Mouse (Mus musculus) monocyte, adult 59 days (primary cell): ENCODE results near the gene Rpl23. TPM values are rescaled to one million over a fixed set of nuclear protein-coding genes. Genes with fewer than 3 reads are reported as not detected.

Experiments
- total RNA-seq, 2 experiments: library from RNA; stranded (reverse); gene quantifications; one replicate each; pipeline ENCODE4 v1.2.4; 2023

Rpl23 gene
- 1,000 to 10,000 TPM; 1,105 to 1,260 TPM for total RNA-seq

DNA sequence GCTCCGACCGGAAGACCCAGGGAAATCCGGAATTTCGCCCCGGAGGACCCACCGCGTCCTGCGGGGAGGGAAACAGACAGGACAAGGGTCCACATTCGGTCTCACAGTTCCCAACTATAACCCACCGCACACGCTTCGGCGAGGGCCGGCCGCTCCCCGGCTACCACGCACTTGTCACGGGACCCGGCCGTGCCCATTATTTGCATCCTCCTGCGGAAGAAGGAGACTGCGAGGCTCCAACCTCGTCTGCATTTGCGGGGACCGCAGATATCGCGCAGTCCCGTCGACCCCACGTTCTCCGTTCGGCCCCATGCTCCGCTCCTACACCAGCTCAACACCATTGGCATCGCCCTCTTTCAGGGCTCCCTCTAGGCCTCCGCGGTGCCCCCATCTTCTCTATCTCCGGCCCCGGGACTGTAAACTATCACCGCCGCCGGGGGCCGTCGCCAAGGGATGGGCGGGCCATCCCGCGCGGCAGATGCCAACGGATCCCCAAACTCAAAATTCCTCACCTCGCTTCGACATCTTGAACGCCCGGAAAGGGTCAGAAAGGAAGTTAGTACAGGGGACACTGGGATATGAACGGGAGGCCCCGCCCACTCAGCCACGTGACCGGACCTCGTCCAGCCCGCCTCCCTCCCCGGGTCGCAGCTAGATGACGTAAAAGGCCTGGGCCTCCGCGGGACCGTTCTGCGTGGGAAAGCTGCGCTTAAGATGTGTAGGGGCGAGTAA lies at the start of gene Rpl23:
TSS of gene Rpl23 (minus strand) at position 606 of the 732 bp plus-strand sequence.

DNA sequence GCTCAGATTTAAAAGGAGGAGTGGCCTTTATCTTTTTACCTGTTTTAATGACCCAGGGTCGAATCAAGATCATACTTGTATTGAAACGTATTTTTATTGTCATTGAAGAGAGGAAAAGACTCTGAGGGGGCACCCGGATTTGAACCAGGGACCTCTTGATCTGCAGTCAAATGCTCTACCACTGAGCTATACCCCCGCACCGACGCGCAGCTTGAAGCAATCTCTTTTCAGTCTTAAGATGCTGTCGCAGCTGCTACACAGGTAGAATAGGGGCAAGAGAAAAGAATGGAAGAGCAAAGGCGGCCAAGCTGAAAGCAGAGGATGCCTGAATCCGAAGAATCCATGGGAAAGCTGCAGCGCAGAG lies 16.5 kb upstream of the Rpl23 start, which contains the start of gene Lasp1:
TSS of gene Lasp1 (plus strand) at position 219 of the 364 bp plus-strand sequence.

DNA sequence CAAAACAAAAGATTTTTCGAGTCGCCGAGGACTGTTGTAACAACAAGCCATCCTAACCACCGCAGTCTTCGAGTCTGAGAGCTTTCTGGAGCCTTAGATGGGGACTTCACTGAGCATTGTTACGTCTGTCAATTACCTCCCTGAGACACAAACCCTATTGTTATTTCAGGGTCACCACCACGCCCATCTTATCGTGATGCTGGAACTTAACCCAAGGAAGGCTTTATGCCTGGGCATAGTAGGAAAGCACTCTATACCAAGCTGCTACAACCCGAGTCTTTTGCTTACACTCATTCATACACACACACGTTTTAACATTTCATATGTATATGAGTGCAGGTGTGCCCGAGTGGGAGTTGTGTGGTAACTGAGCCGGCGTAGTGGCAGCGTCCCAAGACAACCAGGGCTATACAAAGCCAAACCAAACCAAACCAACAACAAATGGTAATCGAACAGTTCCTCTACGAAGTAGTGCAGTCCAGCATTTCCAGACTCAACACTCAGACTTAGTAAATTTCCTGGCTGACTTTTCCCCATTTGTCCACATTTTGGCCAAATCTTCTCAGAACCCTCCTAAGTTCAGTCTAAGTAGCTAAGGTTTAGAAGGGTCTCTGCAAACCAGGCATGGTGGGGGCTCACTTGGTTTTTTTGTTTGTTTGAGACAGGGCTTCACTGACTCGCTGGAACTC lies 6.3 kb downstream of the Rpl23 start, which contains the start of gene 1700001P01Rik:
TSS of gene 1700001P01Rik (minus strand) at position 111 of the 689 bp plus-strand sequence.

DNA sequence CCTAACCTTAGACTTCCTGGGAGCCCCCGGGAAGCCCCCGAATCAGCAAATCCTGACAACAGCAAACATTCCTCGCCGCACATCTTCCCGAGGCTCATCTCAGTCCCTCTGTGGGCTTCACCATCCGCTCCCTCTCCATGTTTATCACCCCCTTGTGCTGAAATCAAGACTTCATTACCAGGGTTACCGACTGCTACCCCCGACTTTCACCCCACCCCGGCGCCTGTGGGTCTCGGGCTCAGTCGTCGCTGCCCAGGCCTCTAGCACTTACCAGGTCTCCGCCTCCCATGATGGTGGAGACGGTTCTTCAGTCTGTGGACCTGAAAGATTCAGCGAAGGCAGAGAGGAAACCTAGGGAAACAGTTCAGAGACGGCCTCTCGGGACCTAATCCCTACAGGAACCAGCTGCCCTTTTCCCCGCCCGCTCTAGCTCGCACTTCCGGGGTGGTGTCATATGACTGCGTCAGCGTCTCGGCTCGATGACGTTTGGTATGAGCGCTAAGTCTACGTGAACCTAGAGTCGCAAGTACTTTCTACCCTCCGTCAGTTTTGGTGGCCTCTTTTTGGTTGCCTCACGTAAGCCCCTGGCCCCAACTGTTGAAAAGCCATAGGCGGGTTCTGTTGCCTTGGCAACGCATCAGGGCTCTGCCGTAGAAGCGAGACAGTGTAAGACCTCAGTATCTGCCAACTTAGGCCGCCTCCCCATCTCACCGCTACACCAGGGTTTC lies 15.9 kb downstream of the Rpl23 start, which contains the start of gene Cwc25:
TSS of gene Cwc25 (minus strand) at position 403 of the 728 bp plus-strand sequence.

DNA sequence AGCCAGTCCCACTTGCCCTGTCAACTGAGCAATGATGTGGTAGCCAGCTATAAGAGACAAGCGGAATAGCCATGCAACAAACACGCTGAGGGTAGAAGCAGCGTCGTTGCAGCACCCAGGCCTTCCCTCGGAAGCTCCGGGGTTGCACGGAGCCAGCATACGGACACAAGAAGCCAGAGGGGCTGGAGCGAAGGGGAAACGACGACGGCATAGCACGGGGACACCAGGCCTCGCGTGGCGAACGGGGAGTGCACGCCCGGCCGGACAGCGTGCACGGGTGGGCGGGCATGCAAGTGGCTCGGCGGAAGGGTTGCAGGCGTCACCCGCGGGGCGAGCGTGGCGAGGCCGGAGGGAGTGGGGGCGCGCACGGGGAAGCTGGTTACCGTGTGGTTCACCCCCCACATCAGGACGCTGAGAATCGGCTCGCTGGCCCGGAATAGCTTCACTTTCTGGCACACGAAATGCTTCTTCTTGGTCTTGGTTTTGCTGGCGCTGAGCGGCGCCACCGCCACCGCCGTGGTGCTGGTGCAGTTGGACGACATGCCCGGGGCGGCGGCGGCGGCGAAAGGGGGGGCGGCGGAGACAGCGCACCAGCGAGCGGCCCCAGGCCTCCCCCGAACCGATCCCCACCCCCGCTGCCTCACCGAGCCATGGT lies 38.0 kb downstream of the Rpl23 start, which contains the start of gene Pip4k2b:
TSS of gene Pip4k2b (minus strand) at position 642 of the 655 bp plus-strand sequence.

Other genes with a start within 250 kb of the Rpl23 start
- gene Srcin1, start 206.3 kb downstream of the Rpl23 start, total RNA-seq, result under 1 TPM; 0.13 to 0.15 TPM
- 1 to 10 TPM; 1.8 to 3.6 TPM for gene Epop, start 152.7 kb downstream of the Rpl23 start, total RNA-seq
- gene Mllt6, start 119.0 kb downstream of the Rpl23 start, total RNA-seq, result 10 to 100 TPM; 44.3 to 51.2 TPM
- gene Cisd3, start 96.6 kb downstream of the Rpl23 start, total RNA-seq, result 10 to 100 TPM; 21.6 to 21.7 TPM
- gene Pcgf2, start 81.9 kb downstream of the Rpl23 start, total RNA-seq, result 1 to 10 TPM; 2.8 to 2.9 TPM
- gene Psmb3, start 79.0 kb downstream of the Rpl23 start, total RNA-seq, result 100 to 1,000 TPM; 115 to 120 TPM
- 10 to 100 TPM; 34.2 to 37.9 TPM for gene Pip4k2b, start 37.7 kb downstream of the Rpl23 start, total RNA-seq
- 10 to 100 TPM; 41.5 to 42.0 TPM for gene Cwc25, start 15.9 kb downstream of the Rpl23 start, total RNA-seq
- not detected for gene 1700001P01Rik, start 6.5 kb downstream of the Rpl23 start, total RNA-seq
- 100 to 1,000 TPM; 164 to 170 TPM for gene Lasp1, start 16.6 kb upstream of the Rpl23 start, total RNA-seq
- gene B230217C12Rik, start 58.3 kb upstream of the Rpl23 start, total RNA-seq, result 1 to 10 TPM; 1.0 to 1.5 TPM
- under 1 TPM; 0.24 to 0.27 TPM for gene Fbxo47, start 101.7 kb upstream of the Rpl23 start, total RNA-seq
- gene Plxdc1, start 204.0 kb upstream of the Rpl23 start, total RNA-seq, result 10 to 100 TPM; 31.5 to 33.8 TPM
- 100 to 1,000 TPM; 183 to 189 TPM for gene Arl5c, start 213.7 kb upstream of the Rpl23 start, total RNA-seq
- 10 to 100 TPM; 10.6 to 12.4 TPM for gene Cacnb1, start 240.6 kb upstream of the Rpl23 start, total RNA-seq
- gene Rpl19, start 244.3 kb upstream of the Rpl23 start, total RNA-seq, result 1,000 to 10,000 TPM; 1,341 to 1,476 TPM